Mouse (Mus musculus): ENCODE data around the gene Abat.
"Not testable (repeated sequence)": the region's sequence is repeated elsewhere in the genome, so short reads cannot be mapped to it uniquely, and the experiment has no call there.

The Abat gene

GRCm38 (mm10) chr16:8532894-8533293 lies 19.7 kb downstream of the Abat start:
- DNase-seq (ENCODE audit: low spot score in 2 of 2): no peak

- DNase-seq (ENCODE audit: low spot score in 2 of 2): no peak
Observed at GRCm38 (mm10) chr16:8533477-8533876, 20.2 kb downstream of the Abat start.

GRCm38 (mm10) chr16:8534466-8535200 lies 21.4 kb downstream of the Abat start:
- DNase-seq (ENCODE audit: low spot score in 2 of 2): no peak

- no peak for DNase-seq (ENCODE audit: low spot score in 2 of 2)
Observed at GRCm38 (mm10) chr16:8535411-8535810, 22.2 kb downstream of the Abat start.

- DNase-seq (ENCODE audit: low spot score in 2 of 2): peak; percentile 85 to 92
Observed at GRCm38 (mm10) chr16:8539150-8539865, 26.1 kb downstream of the Abat start.

- peak; percentile 92 to 93 for DNase-seq (ENCODE audit: low spot score in 2 of 2)
Observed at GRCm38 (mm10) chr16:8540859-8541314, 27.7 kb downstream of the Abat start.

- DNase-seq (ENCODE audit: low spot score in 2 of 2): no peak
Observed at GRCm38 (mm10) chr16:8547836-8548235, 34.6 kb downstream of the Abat start.

- no peak for DNase-seq (ENCODE audit: low spot score in 2 of 2)
Observed at GRCm38 (mm10) chr16:8549506-8549905, 36.3 kb downstream of the Abat start.

- DNase-seq (ENCODE audit: low spot score in 2 of 2): no peak
Observed at GRCm38 (mm10) chr16:8554351-8554750, 41.1 kb downstream of the Abat start.

GRCm38 (mm10) chr16:8554751-8555150 lies 41.5 kb downstream of the Abat start:
- not testable (repeated sequence) for DNase-seq (ENCODE audit: low spot score in 2 of 2)

- not testable (repeated sequence) for DNase-seq (ENCODE audit: low spot score in 2 of 2)
Observed at GRCm38 (mm10) chr16:8555371-8555770, 42.1 kb downstream of the Abat start.

- no peak for DNase-seq (ENCODE audit: low spot score in 2 of 2)
Observed at GRCm38 (mm10) chr16:8560079-8560478, 46.9 kb downstream of the Abat start.

- DNase-seq (ENCODE audit: low spot score in 2 of 2): not testable (repeated sequence)
Observed at GRCm38 (mm10) chr16:8561101-8561500, 47.9 kb downstream of the Abat start.

GRCm38 (mm10) chr16:8561856-8562255 lies 48.6 kb downstream of the Abat start:
- not testable (repeated sequence) for DNase-seq (ENCODE audit: low spot score in 2 of 2)

- DNase-seq (ENCODE audit: low spot score in 2 of 2): not testable (repeated sequence)
Observed at GRCm38 (mm10) chr16:8562827-8563226, 49.6 kb downstream of the Abat start.

GRCm38 (mm10) chr16:8564836-8565235 lies 51.6 kb downstream of the Abat start:
- DNase-seq (ENCODE audit: low spot score in 2 of 2): no peak

GRCm38 (mm10) chr16:8565539-8565938 lies 52.3 kb downstream of the Abat start:
- DNase-seq (ENCODE audit: low spot score in 2 of 2): no peak

GRCm38 (mm10) chr16:8566115-8566711 lies 53.0 kb downstream of the Abat start:
- DNase-seq (ENCODE audit: low spot score in 2 of 2): peak; percentile 43 to 50

- no peak for DNase-seq (ENCODE audit: low spot score in 2 of 2)
Observed at GRCm38 (mm10) chr16:8568881-8569280, 55.7 kb downstream of the Abat start.

GRCm38 (mm10) chr16:8570336-8570735 lies 57.1 kb downstream of the Abat start:
- no peak for DNase-seq (ENCODE audit: low spot score in 2 of 2)

- DNase-seq (ENCODE audit: low spot score in 2 of 2): no peak
Observed at GRCm38 (mm10) chr16:8570901-8571615, 57.8 kb downstream of the Abat start.

GRCm38 (mm10) chr16:8573041-8573440 lies 59.8 kb downstream of the Abat start:
- DNase-seq (ENCODE audit: low spot score in 2 of 2): no peak

Measured in right cerebral cortex, postnatal 10 days (tissue).